Mouse (Mus musculus) hindbrain, embryonic 12.5 days (tissue): Measurements from ENCODE around the gene Lekr1. TPM values are rescaled to one million over a fixed set of nuclear protein-coding genes. Genes with fewer than 3 reads are reported as not detected.

Experiments
- ATAC-seq: fragments of 200-750 bp; cut with Nextera tagmentation; 2 replicates; pipeline ENCODE4 v1.8.0; 2017; ENCODE audit warnings: moderate TSS enrichment; ENCODE audit not compliant: low FRiP score
- H3K27ac ChIP-seq: fragments of 300-500 bp; sonication (generic); 2 replicates; pipeline ENCODE4 v1.5.1; 2016; ENCODE audit warnings: mild to moderate bottlenecking
- H3K27me3 ChIP-seq: fragments of 300-500 bp; sonication (generic); 2 replicates; pipeline ENCODE4 v1.6.1; 2016; ENCODE audit warnings: mild to moderate bottlenecking
- H3K36me3 ChIP-seq: fragments of 300-500 bp; sonication (generic); 2 replicates; pipeline ENCODE4 v1.6.1; 2016; ENCODE audit warnings: mild to moderate bottlenecking
- H3K4me1 ChIP-seq: fragments of 300-500 bp; sonication (generic); 2 replicates; pipeline ENCODE4 v1.6.1; 2016
- H3K4me2 ChIP-seq: fragments of 300-500 bp; sonication (generic); replicated peaks from 2 replicates; pipeline ENCODE4 v1.6.1; 2016; ENCODE audit warnings: mild to moderate bottlenecking
- H3K4me3 ChIP-seq: fragments of 300-500 bp; sonication (generic); 2 replicates; pipeline ENCODE4 v1.5.1; 2016; ENCODE audit warnings: mild to moderate bottlenecking
- H3K9ac ChIP-seq: fragments of 300-500 bp; sonication (generic); 2 replicates; pipeline ENCODE4 v1.6.1; 2016; ENCODE audit warnings: mild to moderate bottlenecking, moderate library complexity
- H3K9me3 ChIP-seq: fragments of 300-500 bp; sonication (generic); replicated peaks from 2 replicates; pipeline ENCODE4 v1.6.1; 2016; ENCODE audit warnings: mild to moderate bottlenecking
- WGBS: fragments of 180-500 bp; shearing (Covaris S2); methylation state at CpG from one replicate; pipeline ENCODE4 v1.1.7; 2016; 5-methylcytosine and 5-hydroxymethylcytosine counted together
- polyA plus RNA-seq: library from polyadenylated mRNA; unstranded; fragments of >200 nt; fragmentation: Nextera tagmentation; extraction: Ambion mirVana; gene quantifications from 2 replicates; pipeline ENCODE4 v1.2.1, GENCODE M21; 2016

Gene Lekr1
- polyA plus RNA-seq, 1 experiment from 2014 or later: 7.6 TPM

- Histone ChIP-seq H3K9me3 (no peaks in the 10 kb centered on the region), H3K27me3 (no peaks in the 10 kb centered on the region), H3K4me2 (no peak overlapping the region), H3K4me3 (no peak overlapping the region), H3K9ac (no peak overlapping the region), H3K27ac (no peak overlapping the region), H3K4me1 (no peaks in the 10 kb centered on the region), H3K36me3 (no peaks in the 10 kb centered on the region)
- ATAC-seq: no peak
- WGBS: 85% methylated on average over 4 of the region's 4 CpGs
Observed at GRCm38 (mm10) chr3:65847158-65847787, 181.2 kb downstream of the Lekr1 start.

GRCm38 (mm10) chr3:65853746-65854145 is 187.7 kb downstream of the Lekr1 start:
- no peak overlapping the region for H3K4me3 ChIP-seq
- H3K36me3 ChIP-seq: no peaks in the 10 kb centered on the region
- peaks cover 6% of the 10 kb centered on the region for H3K4me1 ChIP-seq
- ATAC-seq: no peak
- H3K9ac ChIP-seq: no peak overlapping the region
- H3K4me2 ChIP-seq: no peak overlapping the region
- peaks cover 5% of the 10 kb centered on the region; the same call in 1 of the 2 replicates for H3K27me3 ChIP-seq
- H3K9me3 ChIP-seq: no peaks in the 10 kb centered on the region
- H3K27ac ChIP-seq: no peak overlapping the region
- 78% methylated on average over 5 of the region's 5 CpGs for WGBS

- no peak for ATAC-seq
- Histone ChIP-seq H3K4me3 (no peak overlapping the region), H3K9me3 (no peaks in the 10 kb centered on the region), H3K4me2 (no peak overlapping the region), H3K36me3 (no peaks in the 10 kb centered on the region), H3K4me1 (peaks cover 11% of the 10 kb centered on the region), H3K27me3 (peaks cover 5% of the 10 kb centered on the region; the same call in 1 of the 2 replicates), H3K27ac (no peak overlapping the region), H3K9ac (no peak overlapping the region)
- WGBS: 85% methylated on average over 5 of the region's 5 CpGs
Observed at GRCm38 (mm10) chr3:65855521-65855920, 189.5 kb downstream of the Lekr1 start.

DNA sequence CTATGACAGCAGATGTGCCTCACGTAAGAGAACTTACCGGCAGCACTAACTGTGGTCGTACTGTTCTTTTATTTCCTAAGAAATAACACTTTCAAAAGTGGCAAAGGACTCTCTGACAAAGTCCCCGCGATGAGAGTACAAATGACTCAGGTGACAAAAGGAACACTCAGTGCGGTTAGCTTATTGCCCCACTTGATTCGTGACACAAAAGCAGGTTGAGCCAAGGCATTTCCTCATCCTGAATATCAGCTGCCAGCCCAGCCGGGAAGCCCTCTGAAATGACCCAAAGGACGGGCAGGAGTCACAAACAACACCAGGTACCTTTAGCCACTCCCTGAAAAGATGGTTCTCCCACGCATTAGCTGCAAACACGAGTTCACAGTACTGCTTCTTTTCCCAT is 192.1 kb downstream of the Lekr1 start:
- Histone ChIP-seq H3K27me3 (peaks cover 5% of the 10 kb centered on the region; the same call in 1 of the 2 replicates), H3K4me2 (peak overlapping the region; percentile 19; the same call in 1 of the 2 replicates), H3K36me3 (no peaks in the 10 kb centered on the region), H3K4me1 (peaks cover 30% of the 10 kb centered on the region), H3K4me3 (no peak overlapping the region), H3K9me3 (no peaks in the 10 kb centered on the region), H3K27ac (no peak overlapping the region), H3K9ac (no peak overlapping the region)
- ATAC-seq: no peak
- 46% methylated on average over 11 of the region's 11 CpGs for whole genome bisulfite sequencing

DNA sequence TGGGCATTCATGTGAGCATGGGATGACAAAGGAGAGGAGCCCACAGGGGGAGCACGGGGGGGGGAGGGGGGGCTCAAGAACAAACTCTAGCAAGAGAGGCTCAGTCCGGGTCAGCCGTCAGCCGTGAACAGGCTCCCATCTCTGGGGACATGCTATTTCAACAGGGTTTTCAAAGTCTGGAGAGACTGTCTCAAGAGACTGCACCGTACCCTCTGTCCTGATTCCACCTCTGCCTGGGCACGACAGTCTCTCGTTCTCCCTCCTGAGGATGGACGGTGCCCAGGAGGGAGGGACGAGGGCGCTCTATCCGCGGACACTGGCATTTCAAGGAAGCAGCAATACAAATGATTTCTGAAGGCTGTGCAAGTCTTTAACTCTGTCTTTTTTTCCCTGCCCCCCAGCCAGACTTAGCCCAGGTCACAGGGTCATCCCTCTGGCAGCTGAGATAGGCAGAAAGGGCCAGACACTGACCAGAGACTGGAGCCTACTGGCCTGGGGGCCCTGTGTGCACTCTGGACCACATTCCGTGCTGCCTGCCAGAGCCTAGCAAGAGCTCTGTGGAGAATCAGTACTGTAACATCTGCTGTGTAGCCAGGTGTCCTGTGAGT is 192.8 kb downstream of the Lekr1 start:
- Histone ChIP-seq H3K4me1 (peaks cover 34% of the 10 kb centered on the region), H3K9me3 (no peaks in the 10 kb centered on the region), H3K27ac (no peak overlapping the region), H3K4me2 (peak overlapping the region; percentile 19; the same call in 1 of the 2 replicates), H3K9ac (peak overlapping the region; percentile 10; the same call in 1 of the 2 replicates), H3K36me3 (no peaks in the 10 kb centered on the region), H3K27me3 (peaks cover 7% of the 10 kb centered on the region), H3K4me3 (no peak overlapping the region)
- WGBS: 5% methylated on average over 13 of the region's 13 CpGs
- no peak for ATAC-seq

GRCm38 (mm10) chr3:65859750-65860149 is 193.7 kb downstream of the Lekr1 start:
- Histone ChIP-seq H3K9me3 (no peaks in the 10 kb centered on the region), H3K4me2 (no peak overlapping the region), H3K4me1 (peaks cover 34% of the 10 kb centered on the region), H3K4me3 (no peak overlapping the region), H3K27ac (no peak overlapping the region), H3K9ac (no peak overlapping the region), H3K27me3 (peaks cover 12% of the 10 kb centered on the region), H3K36me3 (no peaks in the 10 kb centered on the region)
- ATAC-seq: no peak
- 85% methylated on average over 6 of the region's 6 CpGs for WGBS

DNA sequence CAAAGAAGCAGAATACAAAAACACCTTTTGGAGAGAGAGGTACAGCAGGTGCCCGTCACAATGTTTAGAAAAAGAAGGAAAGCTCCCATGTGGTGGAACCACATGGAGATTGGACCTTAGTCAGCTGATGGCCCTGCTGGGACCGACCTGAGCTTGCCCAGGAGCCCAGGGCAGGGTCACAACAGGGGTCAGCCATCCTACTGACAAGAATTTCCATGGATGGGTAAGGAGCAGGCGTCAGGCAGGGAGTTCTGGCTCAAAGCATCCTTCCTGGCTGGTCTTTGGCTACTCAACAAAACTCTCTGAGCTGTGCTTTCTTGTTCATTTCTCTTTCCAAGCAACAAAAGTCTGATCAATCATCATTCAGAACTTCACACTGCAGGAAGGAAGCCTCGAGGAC is 194.9 kb downstream of the Lekr1 start:
- Histone ChIP-seq H3K36me3 (no peaks in the 10 kb centered on the region), H3K4me2 (no peak overlapping the region), H3K9me3 (no peaks in the 10 kb centered on the region), H3K9ac (no peak overlapping the region), H3K27me3 (peaks cover 15% of the 10 kb centered on the region), H3K4me3 (no peak overlapping the region), H3K27ac (no peak overlapping the region), H3K4me1 (peaks cover 34% of the 10 kb centered on the region)
- no peak for ATAC-seq
- 15% methylated on average over 4 of the region's 4 CpGs for WGBS

DNA sequence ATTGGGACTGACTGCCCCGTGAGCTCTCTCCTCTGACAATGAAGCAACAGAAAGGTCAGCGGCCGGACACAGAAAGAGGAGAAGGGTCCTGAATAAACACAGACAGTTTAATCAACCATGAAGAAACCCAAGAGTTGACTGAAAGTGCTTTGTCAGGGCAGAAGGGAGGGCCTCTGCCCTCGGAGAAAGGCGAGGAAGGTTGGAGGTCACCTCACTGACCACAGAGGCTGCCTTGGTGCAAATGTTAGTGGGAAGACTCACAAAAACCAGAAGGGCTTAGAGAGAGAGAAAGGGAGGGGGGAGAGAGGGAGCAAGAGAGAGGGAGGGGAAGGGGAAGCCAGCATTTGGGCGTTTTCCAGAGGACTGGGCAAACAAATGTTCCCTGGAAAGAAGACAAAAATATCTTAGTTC is 195.4 kb downstream of the Lekr1 start:
- Histone ChIP-seq H3K27ac (no peak overlapping the region), H3K4me2 (0 out of 2 replicates have a peak overlapping the region, but pooled peaks have one; percentile 11), H3K4me1 (peaks cover 34% of the 10 kb centered on the region), H3K27me3 (peaks cover 15% of the 10 kb centered on the region), H3K36me3 (no peaks in the 10 kb centered on the region), H3K9ac (no peak overlapping the region; the same call in 1 of the 2 replicates), H3K4me3 (no peak overlapping the region), H3K9me3 (no peaks in the 10 kb centered on the region)
- no peak for ATAC-seq
- WGBS: 0% methylated on average over 6 of the region's 6 CpGs

GRCm38 (mm10) chr3:65863297-65863696 is 197.3 kb downstream of the Lekr1 start:
- peak overlapping the region; percentile 25 for H3K4me2 ChIP-seq
- H3K9me3 ChIP-seq: no peaks in the 10 kb centered on the region
- WGBS: 5% methylated on average over 11 of the region's 11 CpGs
- ATAC-seq: peak; percentile 88
- H3K9ac ChIP-seq: no peak overlapping the region
- no peak overlapping the region for H3K27ac ChIP-seq
- peaks cover 13% of the 10 kb centered on the region for H3K27me3 ChIP-seq
- H3K4me1 ChIP-seq: peaks cover 33% of the 10 kb centered on the region
- no peaks in the 10 kb centered on the region for H3K36me3 ChIP-seq
- no peak overlapping the region for H3K4me3 ChIP-seq

DNA sequence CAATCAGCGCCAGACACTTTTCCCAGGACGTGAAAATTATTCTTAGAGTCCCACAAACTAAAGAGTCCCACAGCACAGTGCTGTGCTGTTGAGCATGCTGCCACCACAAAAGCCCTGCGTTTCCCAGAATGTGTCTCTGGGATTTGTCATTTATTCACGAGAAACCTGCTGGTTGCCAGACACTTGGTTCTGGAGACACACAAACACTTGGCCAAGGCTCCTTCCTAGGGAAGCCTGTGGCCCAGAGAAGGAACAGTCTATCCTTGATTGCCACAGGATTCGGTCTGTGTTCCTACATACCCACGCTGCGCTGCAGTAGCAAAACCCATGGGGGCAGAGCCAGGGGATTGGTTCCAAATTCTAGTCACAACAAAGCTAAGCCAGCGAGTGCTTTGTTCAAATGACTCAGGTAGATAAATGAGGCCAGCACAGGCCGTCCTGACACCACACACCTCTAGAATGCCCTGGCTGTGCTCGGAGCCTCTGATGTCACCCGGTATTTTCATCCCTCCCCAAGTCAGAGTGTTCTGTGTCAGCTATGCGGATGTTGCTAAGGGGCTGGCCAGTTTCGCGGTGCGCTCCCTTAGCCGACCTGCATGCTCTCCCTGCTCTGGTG is 197.8 kb downstream of the Lekr1 start:
- whole genome bisulfite sequencing: 49% methylated on average over 16 of the region's 16 CpGs
- ATAC-seq: peak; percentile 35

GRCm38 (mm10) chr3:65868931-65869330 is 202.9 kb downstream of the Lekr1 start:
- Histone ChIP-seq H3K36me3 (no peaks in the 10 kb centered on the region), H3K4me1 (peaks cover 14% of the 10 kb centered on the region), H3K27me3 (peaks cover 7% of the 10 kb centered on the region; the same call in 1 of the 2 replicates), H3K9me3 (no peaks in the 10 kb centered on the region), H3K4me2 (no peak overlapping the region), H3K9ac (no peak overlapping the region), H3K4me3 (no peak overlapping the region), H3K27ac (no peak overlapping the region)
- 91% methylated on average over 8 of the region's 8 CpGs for WGBS
- ATAC-seq: no peak

More for the DNA sequence above, 197.8 kb downstream of the Lekr1 start:
- Histone ChIP-seq H3K4me1 (peaks cover 27% of the 10 kb centered on the region), H3K9ac (no peak overlapping the region), H3K36me3 (no peaks in the 10 kb centered on the region), H3K27me3 (peaks cover 10% of the 10 kb centered on the region; the same call in 1 of the 2 replicates), H3K4me2 (peak overlapping the region; percentile 25), H3K27ac (no peak overlapping the region), H3K4me3 (no peak overlapping the region), H3K9me3 (no peaks in the 10 kb centered on the region)

DNA sequence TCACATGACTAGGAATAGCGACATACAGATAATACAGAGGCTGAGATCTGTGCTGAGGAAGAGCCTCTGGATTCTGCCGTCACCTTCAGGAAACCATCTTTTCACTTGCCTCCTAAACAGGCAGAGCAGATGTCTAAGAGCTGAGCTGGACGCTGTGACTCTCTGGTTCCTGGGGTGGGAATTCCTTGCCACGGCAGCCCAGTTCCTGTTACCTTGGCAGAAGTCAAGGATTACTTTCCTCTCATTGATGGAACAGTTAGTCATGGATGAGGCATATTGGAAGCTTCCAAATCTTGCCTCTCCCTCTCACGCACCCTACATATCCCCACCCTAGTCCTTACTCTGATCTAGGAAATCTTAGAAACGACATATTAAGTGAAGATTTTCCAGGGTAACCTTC is 203.7 kb downstream of the Lekr1 start:
- H3K4me1 ChIP-seq: peaks cover 14% of the 10 kb centered on the region
- 76% methylated on average over 6 of the region's 6 CpGs for WGBS
- H3K4me2 ChIP-seq: no peak overlapping the region
- no peak overlapping the region for H3K9ac ChIP-seq
- no peaks in the 10 kb centered on the region for H3K9me3 ChIP-seq
- ATAC-seq: no peak
- no peak overlapping the region for H3K4me3 ChIP-seq
- peaks cover 3% of the 10 kb centered on the region; the same call in 1 of the 2 replicates for H3K27me3 ChIP-seq
- H3K36me3 ChIP-seq: no peaks in the 10 kb centered on the region
- H3K27ac ChIP-seq: no peak overlapping the region
